Mouse (Mus musculus) granulocyte monocyte progenitor cell, adult 5-6 weeks (primary cell): ENCODE measurements at regions not wholly inside any gene's neighbourhood (a gene's known extent, or its start where the extent isn't known, plus 50 kb on each side); places are given as distances from the start of the nearest gene placed in this dataset.

Experiments
- ATAC-seq: replicated peaks from 2 replicates; pipeline ENCODE4 v1.8.0; 2016; ENCODE audit warnings: mild to moderate bottlenecking, moderate TSS enrichment, inconsistent platforms; ENCODE audit not compliant: poor library complexity, severe bottlenecking

DNA sequence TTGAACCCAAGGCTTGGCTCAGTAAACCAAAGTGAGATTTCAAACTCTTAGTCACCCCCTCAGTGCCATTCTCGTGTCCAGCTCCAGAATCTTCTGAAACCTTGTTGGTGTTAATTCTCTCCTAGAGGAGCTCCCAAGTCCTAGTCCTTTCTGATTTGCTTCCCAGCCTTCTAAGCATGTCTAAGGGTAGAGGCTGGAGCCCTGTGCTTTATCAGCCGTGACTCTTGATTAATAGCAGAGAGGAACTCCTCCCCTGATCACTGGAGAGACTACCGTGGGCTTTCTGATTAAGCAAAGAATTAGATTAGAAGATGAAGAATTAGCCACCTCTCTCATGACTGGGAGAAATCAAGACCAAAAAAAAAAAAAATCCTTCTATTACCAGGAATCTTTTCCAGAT lies 111.5 kb upstream of the Rxfp2 start:
- no peak for ATAC-seq

DNA sequence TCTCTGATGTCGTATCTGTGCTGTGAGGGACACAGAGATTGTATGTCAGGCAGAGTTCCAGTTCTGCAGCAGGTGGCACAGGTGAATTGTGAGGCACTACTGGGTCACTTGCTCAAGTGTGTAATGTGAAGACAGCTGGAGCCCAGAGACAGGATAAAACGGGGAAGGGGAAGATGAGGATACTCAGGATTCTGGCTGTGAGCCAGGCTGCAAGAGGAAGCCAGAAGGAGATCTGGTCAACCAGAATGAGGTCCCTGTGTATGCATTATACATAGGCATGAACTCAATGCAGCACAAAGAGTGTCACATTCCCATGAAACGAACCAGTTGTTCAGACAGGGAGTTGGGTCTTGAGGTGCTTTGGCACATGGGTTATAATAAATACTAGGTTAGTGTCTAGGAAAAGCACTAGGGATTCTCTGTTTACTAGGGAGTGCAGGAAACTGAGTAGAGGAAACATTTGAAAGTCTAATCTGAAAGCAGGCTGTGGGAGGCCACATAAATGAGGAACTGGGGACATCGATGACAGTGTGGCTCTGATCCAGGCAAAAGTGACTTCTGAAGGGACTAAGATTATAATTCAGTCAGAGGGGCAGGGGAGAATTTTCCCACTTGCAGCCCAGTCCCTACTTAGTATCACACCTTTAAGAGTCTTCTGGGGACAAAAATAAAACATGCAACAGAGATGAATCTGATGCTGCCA lies 109.9 kb upstream of the Rxfp2 start:
- peak; percentile 74 for ATAC-seq

DNA sequence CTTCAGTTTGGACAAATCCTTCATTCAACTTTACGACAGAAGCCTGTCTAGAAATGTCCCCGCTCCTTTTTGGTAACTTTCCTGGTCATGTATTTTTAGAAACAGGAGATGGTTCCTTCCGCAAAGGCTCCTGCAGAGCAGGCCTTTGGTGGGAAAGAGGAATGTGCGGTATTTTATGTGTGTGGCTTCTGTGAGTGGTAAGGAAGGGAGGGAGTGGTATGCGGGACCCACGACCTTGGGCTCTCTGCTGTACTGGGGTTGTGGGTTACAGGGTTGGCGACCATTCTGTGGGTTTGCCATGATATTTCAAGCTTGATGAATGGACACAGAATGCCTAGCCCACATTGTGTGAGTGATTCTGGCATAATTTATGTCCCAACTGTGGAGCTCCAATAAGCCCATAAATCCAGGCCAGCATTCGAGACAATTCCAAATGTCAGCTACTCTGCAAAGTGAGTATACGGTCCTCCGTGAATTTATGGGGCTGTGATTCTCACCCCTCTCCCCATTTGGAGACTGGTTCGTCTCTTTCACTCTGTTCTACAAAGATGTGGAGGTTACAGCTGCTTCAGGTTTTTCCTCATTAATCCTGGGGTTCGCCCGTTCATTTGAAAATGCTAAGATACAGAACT lies 109.3 kb upstream of the Rxfp2 start:
- ATAC-seq, result peak; percentile 38; the same call in 1 of the 2 replicates

DNA sequence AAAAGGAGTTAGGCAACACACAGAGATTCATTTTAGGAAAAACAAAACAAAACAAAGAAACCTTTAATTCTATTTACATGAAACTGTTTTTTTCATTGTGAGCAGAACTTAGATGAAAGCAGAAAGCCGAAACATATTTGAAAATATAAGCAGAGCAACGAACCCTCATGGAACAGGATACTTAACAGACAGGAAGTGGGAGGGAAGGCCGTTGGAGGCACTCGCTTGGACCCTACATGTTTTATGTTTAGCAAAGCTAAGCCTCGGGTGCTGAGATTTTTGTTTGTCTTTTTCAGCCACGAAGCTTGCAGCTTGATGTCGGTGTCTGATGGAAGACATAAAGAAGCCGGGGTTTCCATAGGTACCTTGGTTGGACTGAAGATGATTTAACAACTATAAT lies 108.5 kb upstream of the Rxfp2 start:
- no peak for ATAC-seq

DNA sequence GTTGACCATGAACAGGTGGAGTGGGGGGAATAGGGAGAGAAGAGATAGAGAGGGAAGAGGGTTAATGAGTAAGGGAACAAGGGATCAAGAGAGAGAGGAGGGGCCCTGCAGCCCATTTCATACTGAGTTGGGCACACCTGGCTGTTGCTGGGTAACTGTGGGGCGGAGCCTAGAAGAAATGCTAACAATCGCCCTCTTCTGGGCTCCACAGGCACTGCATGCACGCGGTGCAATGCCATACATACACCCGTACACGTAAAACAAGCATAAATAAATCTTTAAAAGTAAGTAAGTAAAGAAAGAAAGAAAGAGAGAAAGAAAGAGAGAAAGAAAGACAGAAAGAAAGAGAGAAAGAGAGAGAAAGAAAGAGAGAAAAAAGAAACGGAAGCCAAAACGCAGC lies 106.5 kb upstream of the Rxfp2 start:
- ATAC-seq, result no peak

DNA sequence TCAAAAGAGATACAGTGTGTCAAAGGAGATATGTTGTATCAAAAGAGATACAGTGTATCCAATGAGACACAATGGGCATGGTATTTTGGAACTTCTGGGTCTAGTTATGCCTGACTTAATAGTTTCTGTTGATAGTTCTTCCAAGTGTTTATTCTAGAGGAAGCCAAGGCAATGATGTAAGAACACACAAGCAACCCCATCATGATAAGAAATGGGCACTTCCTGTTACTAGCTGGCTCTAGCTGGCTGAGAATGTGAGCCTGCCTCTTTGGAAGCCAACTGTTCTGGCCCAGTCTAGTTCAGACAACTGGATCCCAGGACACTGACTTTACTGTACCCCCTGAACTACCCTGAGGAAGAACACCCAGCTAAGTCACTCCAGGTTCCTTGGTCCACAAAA lies 102.7 kb upstream of the Rxfp2 start:
- peak; percentile 42; the same call in 1 of the 2 replicates for ATAC-seq

DNA sequence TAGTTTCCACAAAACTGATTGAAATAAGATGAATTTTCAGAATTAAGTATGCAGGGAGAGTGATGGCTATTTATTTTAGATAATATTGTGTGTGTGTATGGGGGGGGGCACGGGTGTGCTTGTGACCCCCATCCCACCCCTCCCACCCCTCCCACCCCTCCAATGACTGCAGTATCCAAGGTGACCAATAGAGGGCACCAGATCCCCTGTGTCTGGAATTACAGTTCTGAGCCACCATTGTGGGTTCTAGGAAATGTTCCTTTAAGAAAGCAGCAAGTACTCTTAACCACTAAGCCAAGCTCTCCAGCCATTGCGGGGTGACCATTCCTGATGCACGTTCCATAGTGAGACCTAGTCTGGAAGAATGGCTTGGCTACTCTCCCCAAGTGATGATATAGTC lies 101.1 kb upstream of the Rxfp2 start:
- ATAC-seq, result no peak; the same call in 1 of the 2 replicates

DNA sequence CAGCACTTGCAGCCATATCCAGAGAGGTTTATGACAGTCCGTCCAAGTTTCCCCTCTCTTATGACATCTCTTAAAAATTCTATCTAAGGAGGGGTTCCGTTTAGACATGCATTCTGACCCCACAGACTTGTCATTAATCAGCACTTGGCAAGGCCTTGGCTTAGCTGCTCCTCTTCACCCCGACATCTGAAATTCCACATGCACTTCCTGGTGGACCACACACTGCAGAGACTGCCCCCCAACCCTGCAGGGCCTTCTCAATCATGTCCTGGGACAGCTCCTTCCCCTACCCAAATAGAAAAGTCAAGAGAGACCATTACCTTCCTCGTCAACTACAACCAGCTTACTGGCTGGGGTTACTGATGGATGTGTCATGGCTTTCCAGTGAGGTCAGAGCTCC lies 99.4 kb upstream of the Rxfp2 start:
- ATAC-seq, result no peak

DNA sequence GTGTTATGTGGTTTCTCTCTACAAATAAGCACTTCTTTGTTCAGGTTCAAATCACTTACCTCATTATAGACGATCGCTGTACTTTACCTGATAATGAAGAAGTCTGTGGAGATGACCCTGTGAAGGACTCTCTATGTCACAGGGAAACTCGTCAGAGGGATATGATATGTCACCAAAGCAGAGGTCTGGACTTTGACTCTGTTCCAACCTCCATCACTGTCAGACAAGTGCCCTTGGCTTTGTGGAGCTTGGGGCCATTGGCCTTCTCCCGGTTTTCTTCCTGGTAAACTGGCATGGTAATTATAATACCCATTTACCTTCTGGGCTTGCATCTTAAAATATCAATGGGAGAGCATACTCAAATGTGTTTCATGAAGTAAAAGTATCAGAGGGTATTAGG lies 98.1 kb upstream of the Rxfp2 start:
- ATAC-seq, result no peak

DNA sequence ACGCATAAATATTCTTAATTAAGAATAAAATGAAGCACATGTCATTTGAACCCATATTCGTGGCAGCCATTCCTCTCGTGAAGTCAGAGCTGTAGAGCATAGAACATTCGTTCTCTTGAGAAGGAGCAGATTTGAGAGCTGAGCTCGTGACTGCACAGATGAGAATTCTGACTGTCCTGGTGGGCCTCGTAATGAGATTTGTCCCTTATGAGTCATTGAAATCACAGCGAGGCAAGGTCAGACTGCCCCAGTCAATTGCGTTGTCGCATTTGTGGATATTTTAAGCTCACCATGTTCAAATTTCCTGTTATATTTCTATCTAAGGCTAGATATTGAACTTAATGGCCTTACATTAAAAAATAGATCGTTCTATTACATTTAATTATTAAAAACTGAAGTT lies 94.0 kb upstream of the Rxfp2 start:
- ATAC-seq, result no peak

DNA sequence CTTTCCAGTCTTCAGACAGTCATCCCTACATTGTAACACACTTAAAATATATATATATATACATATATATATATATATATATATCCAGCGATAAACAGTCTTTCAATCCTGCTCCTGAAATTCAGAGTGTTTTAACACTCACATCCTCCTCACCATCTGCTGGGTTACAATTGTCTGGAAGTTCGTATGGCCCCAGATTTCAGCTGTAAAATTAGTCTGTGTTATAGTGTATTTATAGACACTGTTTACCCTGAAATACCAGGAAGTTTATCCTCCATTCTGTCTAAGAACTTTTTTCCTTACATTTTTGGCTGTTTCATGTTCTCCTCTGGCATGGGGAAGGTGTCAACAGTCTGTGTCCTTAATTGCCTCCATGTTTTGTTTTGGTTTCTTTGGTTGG lies 91.7 kb upstream of the Rxfp2 start:
- ATAC-seq, result no peak

DNA sequence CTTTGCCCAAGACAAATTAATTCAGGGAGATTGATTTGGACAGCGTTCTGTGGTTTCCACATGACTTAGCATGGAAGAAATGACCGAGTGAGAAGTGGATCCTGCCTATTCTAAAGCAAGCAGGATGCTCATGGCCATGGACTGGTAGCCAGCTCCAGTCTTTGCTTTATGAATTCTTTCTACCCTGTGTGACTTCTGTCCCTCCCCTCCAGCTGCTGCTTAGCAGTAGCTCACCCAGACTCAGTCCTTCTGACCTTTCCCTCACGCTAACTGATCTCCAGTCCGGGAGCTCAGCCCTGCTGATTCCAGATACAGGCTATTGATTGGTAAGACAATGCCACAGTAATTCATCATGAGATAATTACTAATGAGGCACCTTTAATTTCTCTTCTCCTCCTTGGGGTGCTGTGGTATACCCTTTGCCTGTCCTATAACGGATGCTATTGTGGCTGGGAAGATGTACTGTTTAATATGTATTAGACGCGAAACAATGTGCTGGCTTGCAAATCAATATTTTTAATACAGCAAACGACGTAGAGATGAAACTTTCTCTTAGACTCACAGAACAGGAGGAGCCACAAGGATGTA lies 86.8 kb upstream of the Rxfp2 start:
- ATAC-seq, result no peak

DNA sequence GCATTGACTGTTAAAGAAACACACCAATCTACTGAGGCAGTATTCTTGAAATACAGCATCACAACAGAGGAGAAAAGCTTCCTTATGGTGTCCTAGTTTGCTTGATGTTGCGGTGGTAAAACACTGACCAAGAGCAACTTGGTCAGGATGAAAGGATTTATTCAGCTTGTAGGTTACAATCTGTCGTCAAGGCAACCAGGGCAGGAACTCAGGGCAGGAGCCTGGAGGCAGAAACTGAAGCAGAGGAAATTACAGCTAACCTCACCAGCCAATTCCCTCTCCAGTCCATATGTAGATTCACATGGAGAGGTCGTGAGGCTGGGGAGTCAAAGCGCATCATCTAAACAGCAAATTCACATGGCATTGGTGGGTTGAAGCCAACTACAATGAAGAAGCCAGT lies 86.3 kb upstream of the Rxfp2 start:
- ATAC-seq, result no peak

DNA sequence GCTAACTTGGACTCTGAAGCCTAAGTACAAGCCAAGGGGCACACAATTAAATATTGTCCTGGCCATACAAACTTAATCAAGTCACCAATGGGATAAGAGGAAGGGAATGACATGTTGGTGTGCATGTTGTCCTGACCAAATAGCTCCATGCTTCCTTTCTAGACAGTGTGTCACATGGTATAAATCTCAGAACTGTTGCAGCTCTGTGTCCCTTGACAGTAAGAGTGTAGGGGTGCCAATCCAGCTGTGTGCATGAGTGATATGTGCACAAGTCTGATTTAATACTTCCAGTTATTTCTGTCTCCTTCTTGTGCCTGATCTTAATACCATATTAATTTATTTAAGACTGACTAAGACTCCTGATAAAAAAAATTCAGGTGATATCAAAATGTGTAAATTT lies 72.8 kb upstream of the Rxfp2 start:
- no peak for ATAC-seq

DNA sequence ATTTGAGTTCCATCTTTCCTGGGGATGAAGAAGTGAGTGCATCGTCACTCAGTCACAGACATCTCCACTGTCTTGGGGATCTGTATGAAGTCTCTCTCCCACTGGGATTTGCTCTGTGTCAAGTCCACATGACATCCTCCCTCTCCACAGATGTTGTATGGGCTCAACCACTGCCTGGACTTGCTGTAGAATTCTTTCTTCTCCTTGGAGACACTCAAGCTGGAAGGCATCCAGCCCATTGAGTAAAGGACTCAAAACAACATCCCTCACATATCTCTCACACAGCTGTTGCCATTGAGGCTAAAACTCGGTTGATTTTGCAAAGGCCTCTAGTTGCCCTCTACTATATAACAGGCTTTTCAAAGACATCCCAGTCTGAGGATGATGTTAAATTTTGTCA lies 71.0 kb upstream of the Rxfp2 start:
- ATAC-seq, result no peak

DNA sequence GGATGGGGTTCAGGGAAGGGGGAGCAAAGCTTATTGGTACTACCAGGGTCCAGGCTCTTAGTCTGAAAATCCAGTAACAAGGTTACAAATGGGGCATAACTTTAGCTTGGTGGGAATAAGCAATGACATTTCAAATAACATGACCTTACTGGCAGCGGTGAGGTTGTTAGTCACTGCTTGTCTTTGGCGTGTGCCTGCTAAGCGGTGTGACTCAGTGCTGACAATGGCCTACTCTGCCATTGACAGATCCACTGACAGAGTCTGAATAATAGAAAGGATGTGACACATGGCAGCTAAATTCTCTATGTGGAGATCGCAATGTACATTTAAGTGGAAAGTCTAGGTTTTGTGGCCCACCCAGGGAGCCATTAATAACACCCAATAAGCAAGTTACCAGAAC lies 61.5 kb upstream of the Rxfp2 start:
- no peak for ATAC-seq

DNA sequence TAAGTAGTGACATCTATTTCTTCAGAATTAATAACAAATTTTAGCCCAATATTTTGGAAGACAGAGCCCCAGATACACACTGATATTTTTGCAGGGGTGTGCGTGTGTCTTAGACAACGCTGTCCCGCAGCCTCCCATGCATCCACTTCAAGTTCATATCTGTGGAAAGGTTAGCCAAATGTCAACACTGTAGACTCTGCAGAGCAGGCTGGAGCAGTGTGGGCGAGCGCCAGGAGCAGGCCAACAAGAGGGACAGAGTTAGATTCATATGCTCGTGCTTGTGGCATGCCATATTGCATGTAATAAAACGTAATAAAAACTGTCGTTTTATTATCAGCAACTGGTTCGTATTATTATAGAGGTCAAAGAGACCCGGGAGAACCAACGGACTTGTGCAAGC lies 57.3 kb upstream of the Rxfp2 start:
- ATAC-seq, result no peak

DNA sequence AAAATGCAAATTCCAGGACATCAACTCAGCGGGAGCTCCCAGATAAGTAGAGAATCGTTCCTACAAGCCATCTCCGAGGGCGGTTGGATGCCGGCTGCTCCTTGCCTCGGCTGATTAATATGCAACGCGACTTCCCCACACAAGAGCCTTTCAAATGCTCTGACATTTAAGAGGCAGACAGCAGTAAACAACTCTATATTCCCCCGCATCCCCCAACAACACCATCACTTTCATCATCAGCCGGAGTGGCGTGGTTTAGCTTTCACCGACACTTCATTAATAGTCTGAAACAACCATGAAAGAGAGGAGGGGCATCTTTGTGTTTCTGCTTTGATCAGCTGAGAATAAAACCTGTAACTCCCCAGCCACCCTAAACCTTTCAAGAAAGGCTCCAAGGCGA lies 53.7 kb upstream of the Rxfp2 start:
- no peak for ATAC-seq
